Mouse (Mus musculus) bone marrow, adult 2 months (tissue): ENCODE data around the gene Vstm4.

Experiments used
- CTCF ChIP-seq: fragments of 200-500 bp; IDR thresholded peaks from 2 replicates; pipeline ENCODE4 v1.5.1; 2011; ENCODE audit warnings: low read length, control low read depth; ENCODE audit not compliant: control insufficient read depth, insufficient read depth
- POLR2A ChIP-seq: fragments of 200-500 bp; IDR thresholded peaks from 2 replicates; pipeline ENCODE4 v1.6.1; 2011; ENCODE audit warnings: low read depth, mild to moderate bottlenecking, control low read depth, low read length, borderline replicate concordance; ENCODE audit not compliant: control insufficient read depth

- TF ChIP-seq CTCF (no peak), POLR2A (no peak)
These were observed 28.4 kb upstream of the Vstm4 start for GRCm38 (mm10) chr14:32827994-32828650.
